Mouse (Mus musculus): ENCODE measurements around the gene Olfr194. TPM values are rescaled to one million over a fixed set of nuclear protein-coding genes. Genes with fewer than 3 reads are reported as not detected.

Gene Olfr194
- total RNA-seq (2023), result not detected

DNA sequence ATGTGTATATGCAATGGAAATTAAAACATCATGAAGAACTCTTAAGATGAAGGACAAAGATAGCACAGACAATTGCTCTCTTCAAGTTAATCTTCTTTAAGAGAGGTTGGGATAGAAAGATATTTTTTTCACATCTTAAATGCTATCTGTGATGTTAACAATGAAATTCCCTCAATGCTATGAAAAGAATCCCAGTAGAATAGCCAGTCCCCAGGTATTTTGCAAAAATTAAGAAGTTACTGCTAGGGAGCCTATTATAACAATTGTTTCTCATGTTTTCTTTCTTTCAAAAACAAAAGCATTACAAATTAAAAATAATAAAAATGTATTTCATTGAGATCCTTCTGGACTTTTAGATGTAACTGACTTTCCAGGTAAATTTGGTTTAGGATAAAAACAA lies at the start of gene Olfr194:
Olfr194 (minus strand) TSS at position 101 of the 400 bp plus-strand sequence.

DNA sequence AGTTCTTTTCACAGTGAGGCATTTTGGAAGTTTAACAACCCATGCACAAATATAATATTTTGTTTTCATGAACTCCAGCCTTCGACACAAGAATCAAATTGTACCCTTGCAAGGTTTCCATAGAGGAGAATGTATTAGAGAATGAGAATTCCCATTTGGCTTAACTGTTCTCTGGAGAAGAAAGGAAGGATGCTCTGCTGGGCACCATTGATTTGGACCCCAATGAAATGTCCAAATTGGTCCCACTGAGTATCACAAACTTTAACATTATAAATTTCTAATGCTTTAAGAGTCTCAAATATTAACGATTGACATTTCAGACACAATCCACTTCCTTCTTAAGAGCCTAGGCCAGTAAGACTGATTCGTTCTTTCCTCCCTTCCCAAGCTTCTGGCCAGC lies 49.5 kb upstream of the Olfr194 start, which contains the start of gene Olfr196:
Olfr196 (minus strand) TSS at position 101 of the 400 bp plus-strand sequence.

DNA sequence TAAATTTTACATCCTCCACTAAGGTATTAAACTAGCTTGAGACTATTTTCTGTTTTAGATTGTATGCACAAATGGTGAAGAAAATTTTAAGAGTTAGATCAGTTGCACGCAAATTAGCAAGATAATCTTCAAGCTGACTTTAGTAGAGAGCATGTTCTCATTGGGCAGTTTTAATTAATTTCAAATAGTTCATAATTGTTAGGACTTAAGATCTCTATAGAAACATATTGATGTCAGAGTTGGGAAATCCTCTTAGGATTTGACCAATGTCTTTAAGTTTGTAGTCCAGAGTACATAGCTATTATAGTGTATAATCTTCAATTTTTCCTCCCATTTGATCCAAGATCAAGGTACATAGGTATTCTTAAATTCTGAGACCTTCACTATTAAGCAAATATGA lies 25.9 kb upstream of the Olfr194 start, which contains the start of gene Olfr195:
Olfr195 (plus strand) TSS at position 301 of the 400 bp plus-strand sequence.

DNA sequence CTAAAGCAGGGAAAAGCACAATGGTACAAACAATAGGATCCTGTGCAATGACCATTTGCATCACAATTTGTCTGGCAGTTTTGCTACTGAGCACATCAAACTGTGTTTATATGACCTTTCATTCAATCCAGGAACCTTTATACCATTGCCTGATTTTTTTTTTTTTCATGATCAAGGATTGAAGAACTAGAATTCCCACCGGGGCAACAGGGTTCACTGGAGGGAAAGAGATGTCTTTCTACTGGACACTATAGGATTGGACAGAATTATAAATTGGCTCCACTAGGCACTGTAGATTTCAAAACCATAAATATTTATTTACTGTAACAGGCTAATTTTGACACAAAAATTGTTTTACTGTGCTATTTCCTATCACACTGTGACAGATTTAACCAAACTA lies 9.1 kb downstream of the Olfr194 start, which contains the start of gene Olfr193:
Olfr193 (minus strand) TSS at position 101 of the 400 bp plus-strand sequence.

DNA sequence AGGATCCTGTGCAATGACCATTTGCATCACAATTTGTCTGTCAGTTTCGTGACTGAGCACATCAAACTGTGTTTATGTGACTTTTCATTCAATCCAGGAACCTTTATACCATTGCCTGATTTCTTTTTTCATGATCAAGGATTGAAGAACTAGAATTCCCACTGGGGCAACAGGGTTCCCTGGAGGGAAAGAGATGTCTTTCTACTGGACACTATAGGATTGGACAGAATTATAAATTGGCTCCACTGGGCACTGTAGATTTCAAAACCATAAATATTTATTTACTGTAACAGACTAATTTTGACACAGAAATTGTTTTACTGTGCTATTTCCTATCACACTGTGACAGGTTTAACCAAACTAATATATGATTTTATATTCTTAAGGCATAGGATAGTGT lies 31.1 kb downstream of the Olfr194 start, which contains the start of gene Olfr191:
Olfr191 (minus strand) TSS at position 101 of the 400 bp plus-strand sequence.

DNA sequence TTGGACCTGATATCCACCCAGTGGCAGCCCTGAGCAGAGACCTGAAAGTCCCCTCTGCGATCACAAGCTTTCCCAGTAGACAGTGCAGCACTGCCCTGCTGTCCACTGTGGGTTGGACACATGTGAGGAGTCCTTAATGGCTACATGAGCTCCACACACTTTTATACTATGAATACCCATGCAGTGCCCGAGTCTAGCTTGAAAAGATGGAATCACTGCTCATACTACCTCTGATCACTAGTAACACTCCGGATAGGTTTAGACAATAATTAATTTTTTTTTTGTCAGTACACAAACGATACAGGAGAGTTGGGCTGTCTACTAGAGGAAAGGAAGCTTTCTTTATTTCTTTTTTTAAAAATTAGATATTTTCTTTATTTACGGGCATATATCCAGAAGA lies 43.0 kb downstream of the Olfr194 start, which contains the start of gene Olfr190:
Olfr190 (minus strand) TSS at position 101 of the 400 bp plus-strand sequence.

Other genes starting within 250 kb of the Olfr194 start
- not detected for gene Olfr177, start 246.3 kb downstream of the Olfr194 start, total RNA-seq (2023)
- not detected for gene Olfr178, start 229.0 kb downstream of the Olfr194 start, total RNA-seq (2023)
- not detected for gene Olfr181, start 192.3 kb downstream of the Olfr194 start, total RNA-seq (2023)
- not detected for gene Olfr180, start 191.7 kb downstream of the Olfr194 start, total RNA-seq (2023)
- gene Olfr183, start 125.7 kb downstream of the Olfr194 start, total RNA-seq (2023), result not detected
- not detected for gene Olfr186, start 90.8 kb downstream of the Olfr194 start, total RNA-seq (2023)
- gene Olfr187, start 81.3 kb downstream of the Olfr194 start, total RNA-seq (2023), result not detected
- gene Olfr190, start 43.1 kb downstream of the Olfr194 start, total RNA-seq (2023), result not detected
- gene Olfr191, start 31.2 kb downstream of the Olfr194 start, total RNA-seq (2023), result not detected
- not detected for gene Olfr193, start 9.2 kb downstream of the Olfr194 start, total RNA-seq (2023)
- gene Olfr195, start 26.0 kb upstream of the Olfr194 start, total RNA-seq (2023), result not detected
- gene Olfr196, start 49.4 kb upstream of the Olfr194 start, total RNA-seq (2023), result not detected
- not detected for gene Olfr198, start 82.5 kb upstream of the Olfr194 start, total RNA-seq (2023)
- not detected for gene Olfr199, start 98.7 kb upstream of the Olfr194 start, total RNA-seq (2023)
- not detected for gene Olfr201, start 151.6 kb upstream of the Olfr194 start, total RNA-seq (2023)
- gene Olfr202, start 165.7 kb upstream of the Olfr194 start, total RNA-seq (2023), result not detected
- gene Olfr203, start 177.8 kb upstream of the Olfr194 start, total RNA-seq (2023), result not detected
- gene Olfr204, start 197.2 kb upstream of the Olfr194 start, total RNA-seq (2023), result not detected
- gene Olfr205, start 210.1 kb upstream of the Olfr194 start, total RNA-seq (2023), result not detected
- not detected for gene Olfr206, start 228.2 kb upstream of the Olfr194 start, total RNA-seq (2023)
- not detected for gene Olfr209, start 242.9 kb upstream of the Olfr194 start, total RNA-seq (2023)